ENCODE assay signal across 16 mouse cellular contexts in genomic region chr2:6341496-6341895, GRCm38 (mm10).
"Had no signal": no experiment of that assay in that cellular context is flagged by ENCODE, and none has a peak within 500 bp of the region (broad histone marks: within the 10 kb centered on the region; RNA-seq: fewer than 3 reads in every experiment).

No protein-coding gene starts in this region.

- H3K9me3 ChIP-seq: kidney, embryonic 15.5 days; limb, embryonic 15.5 days; liver, embryonic 13.5 days; midbrain, embryonic 12.5 days had no signal

- H3K4me1 ChIP-seq: midbrain, embryonic 12.5 days had no signal

- H3K4me3 ChIP-seq: kidney, embryonic 15.5 days; limb, embryonic 12.5 days; limb, embryonic 15.5 days; liver, embryonic 13.5 days; midbrain, embryonic 12.5 days had no signal

- H3K27me3 ChIP-seq: kidney, embryonic 15.5 days; limb, embryonic 12.5 days; limb, embryonic 15.5 days; liver, embryonic 13.5 days; midbrain, embryonic 12.5 days had no signal

- H3K36me3 ChIP-seq: limb, embryonic 15.5 days had no signal

- H3K9ac ChIP-seq: kidney, embryonic 15.5 days; limb, embryonic 12.5 days; limb, embryonic 15.5 days; liver, embryonic 13.5 days; midbrain, embryonic 12.5 days had no signal

- H3K27ac ChIP-seq: kidney, embryonic 15.5 days; limb, embryonic 12.5 days; limb, embryonic 15.5 days; liver, embryonic 13.5 days; midbrain, embryonic 12.5 days; stomach, postnatal 0 days had no signal

- ATAC-seq: inflammation-experienced regulatory T-cells, adult 6 months; midbrain, embryonic 16.5 days had no signal

- DNase-seq: kidney, adult 18-20 months; kidney, postnatal 10 days; kidney, postnatal 36 days; left cerebral cortex, postnatal 4 days; liver, embryonic 13.5 days; lung, adult 2 months; lung, postnatal 14 days; lung, postnatal 4 days; thymus, postnatal 25 days had no signal

- H3K4me2 ChIP-seq: kidney, embryonic 15.5 days; limb, embryonic 12.5 days; limb, embryonic 15.5 days; liver, embryonic 13.5 days; midbrain, embryonic 12.5 days had no signal
